Mouse (Mus musculus) spleen, adult 2 months (tissue): ENCODE results near the gene Smco1. TPM values are rescaled to one million over a fixed set of nuclear protein-coding genes. Genes with fewer than 3 reads are reported as not detected.

Source experiments
- DNase-seq, 2 experiments: peaks; one replicate each; pipeline versions ENCODE4 v3.0.0 to v3.0.0-alpha.2; 2012 to 2021; ENCODE audit warnings: low spot score in 2 of 2, low read depth in 1 of 2
- H3K27ac ChIP-seq: fragments of 200-500 bp; 2 replicates; pipeline ENCODE4 v1.5.1; 2012; ENCODE audit warnings: low read length, inconsistent platforms; ENCODE audit not compliant: insufficient read depth
- H3K27me3 ChIP-seq: fragments of 200-500 bp; 2 replicates; pipeline ENCODE4 v1.6.1; 2012; ENCODE audit warnings: mild to moderate bottlenecking, moderate library complexity, low read length, inconsistent platforms; ENCODE audit not compliant: control insufficient read depth, insufficient read depth
- H3K36me3 ChIP-seq: fragments of 200-500 bp; 2 replicates; pipeline ENCODE4 v1.6.1; 2012; ENCODE audit warnings: mild to moderate bottlenecking, low read length, inconsistent platforms; ENCODE audit not compliant: control insufficient read depth, insufficient read depth
- H3K4me1 ChIP-seq: fragments of 200-500 bp; 2 replicates; pipeline ENCODE4 v1.6.1; 2011; ENCODE audit warnings: inconsistent platforms; ENCODE audit not compliant: control insufficient read depth, insufficient read depth, insufficient read length
- H3K4me3 ChIP-seq: fragments of 200-500 bp; 2 replicates; pipeline ENCODE4 v1.5.1; 2011; ENCODE audit warnings: mild to moderate bottlenecking, inconsistent platforms; ENCODE audit not compliant: insufficient read depth, insufficient read length; ENCODE audit errors: extremely low read depth
- CTCF ChIP-seq: fragments of 200-500 bp; IDR thresholded peaks from 2 replicates; pipeline ENCODE4 v1.5.1; 2011; ENCODE audit warnings: mild to moderate bottlenecking, inconsistent platforms; ENCODE audit not compliant: insufficient read depth, insufficient read length, insufficient replicate concordance; ENCODE audit errors: extremely low read depth
- POLR2A ChIP-seq: fragments of 200-500 bp; IDR thresholded peaks from 2 replicates; pipeline ENCODE4 v1.6.1; 2011; ENCODE audit warnings: low read depth, low read length, inconsistent platforms
- WGBS: fragments of 180-500 bp; shearing (Covaris S2); methylation state at CpG from one replicate; pipeline ENCODE4 v1.1.7; 2018; 5-methylcytosine and 5-hydroxymethylcytosine counted together
- polyA plus RNA-seq: library from polyadenylated mRNA; depleted of rRNA; stranded (reverse); fragments of >200 nt; gene quantifications from 2 replicates; pipeline ENCODE4 v1.2.3, GENCODE M21; 2012; rRNA removed

Smco1 gene
- polyA plus RNA-seq, 1 experiment: not detected

- DNase-seq: no peak
- no peak overlapping the region for H3K4me3 ChIP-seq
- peaks cover 8% of the 10 kb centered on the region for H3K36me3 ChIP-seq
- no peak overlapping the region for H3K27ac ChIP-seq
- WGBS: over 99% methylated on average over 7 of the region's 7 CpGs
- no peak for TF ChIP-seq POLR2A
- TF ChIP-seq CTCF: no peak
- H3K27me3 ChIP-seq: no peaks in the 10 kb centered on the region
- H3K4me1 ChIP-seq: no peaks in the 10 kb centered on the region
Measured at GRCm38 (mm10) chr16:32303886-32304285, 32.6 kb downstream of the Smco1 start.

GRCm38 (mm10) chr16:32311970-32312369 lies 40.7 kb downstream of the Smco1 start:
- Histone ChIP-seq H3K4me1 (no peaks in the 10 kb centered on the region), H3K36me3 (no peaks in the 10 kb centered on the region), H3K4me3 (no peak overlapping the region), H3K27ac (no peak overlapping the region), H3K27me3 (no peaks in the 10 kb centered on the region)
- 83% methylated on average over 4 of the region's 4 CpGs for WGBS
- TF ChIP-seq POLR2A: no peak
- TF ChIP-seq CTCF: no peak
- no peak for DNase-seq

- 79% methylated on average over 5 of the region's 5 CpGs for WGBS
- no peaks in the 10 kb centered on the region for H3K36me3 ChIP-seq
- no peak overlapping the region for H3K4me3 ChIP-seq
- no peaks in the 10 kb centered on the region for H3K27me3 ChIP-seq
- TF ChIP-seq POLR2A (no peak), CTCF (no peak)
- DNase-seq: no peak
- no peaks in the 10 kb centered on the region for H3K4me1 ChIP-seq
- H3K27ac ChIP-seq: no peak overlapping the region
Measured at GRCm38 (mm10) chr16:32312386-32312785, 41.1 kb downstream of the Smco1 start.

- no peak for DNase-seq
- Histone ChIP-seq H3K36me3 (no peaks in the 10 kb centered on the region), H3K27me3 (no peaks in the 10 kb centered on the region), H3K4me1 (no peaks in the 10 kb centered on the region), H3K27ac (no peak overlapping the region), H3K4me3 (no peak overlapping the region)
- no peak for TF ChIP-seq CTCF
- 85% methylated on average over 4 of the region's 4 CpGs for WGBS
Measured at GRCm38 (mm10) chr16:32312859-32313258, 41.6 kb downstream of the Smco1 start.

- no peaks in the 10 kb centered on the region for H3K4me1 ChIP-seq
- no peak overlapping the region for H3K27ac ChIP-seq
- no peaks in the 10 kb centered on the region for H3K36me3 ChIP-seq
- H3K27me3 ChIP-seq: no peaks in the 10 kb centered on the region
- DNase-seq: no peak
- no peak for TF ChIP-seq CTCF
- TF ChIP-seq POLR2A: no peak
- no peak overlapping the region for H3K4me3 ChIP-seq
- WGBS: 80% methylated on average over 2 of the region's 2 CpGs
Measured at GRCm38 (mm10) chr16:32316601-32317000, 45.3 kb downstream of the Smco1 start.

GRCm38 (mm10) chr16:32323953-32324352 lies 52.7 kb downstream of the Smco1 start:
- Histone ChIP-seq H3K36me3 (no peaks in the 10 kb centered on the region), H3K4me3 (no peak overlapping the region), H3K4me1 (no peaks in the 10 kb centered on the region), H3K27me3 (no peaks in the 10 kb centered on the region), H3K27ac (no peak overlapping the region)
- no peak for DNase-seq
- no peak for TF ChIP-seq POLR2A
- TF ChIP-seq CTCF: no peak
- WGBS: 34% methylated on average over 7 of the region's 7 CpGs

Other genes with a start within 250 kb of the Smco1 start
- 16.8 and 18.8 TPM in 2 replicates for gene Pak2, start 192.1 kb upstream of the Smco1 start, polyA plus RNA-seq
- 18.1 and 22.7 TPM in 2 replicates for gene Pigx, start 171.7 kb upstream of the Smco1 start, polyA plus RNA-seq
- 4.2 and 4.7 TPM in 2 replicates for gene Cep19, start 171.7 kb upstream of the Smco1 start, polyA plus RNA-seq
- gene Nrros, start 105.9 kb upstream of the Smco1 start, polyA plus RNA-seq: 105 and 133 TPM in 2 replicates
- 0.85 and 1.5 TPM in 2 replicates for gene Bex6, start 91.6 kb upstream of the Smco1 start, polyA plus RNA-seq
- 2.8 and 3.1 TPM in 2 replicates for gene Fbxo45, start 24.3 kb upstream of the Smco1 start, polyA plus RNA-seq
- 2.3 TPM in 2 replicates for gene Wdr53, start 24.2 kb upstream of the Smco1 start, polyA plus RNA-seq
- 5.6 and 7.1 TPM in 2 replicates for gene Rnf168, start 6.0 kb downstream of the Smco1 start, polyA plus RNA-seq
- gene Ubxn7, start 60.8 kb downstream of the Smco1 start, polyA plus RNA-seq: 6.0 and 17.2 TPM in 2 replicates
- gene Tm4sf19, start 129.0 kb downstream of the Smco1 start, polyA plus RNA-seq: 0.58 and 0.70 TPM in 2 replicates
- gene Tctex1d2, start 148.2 kb downstream of the Smco1 start, polyA plus RNA-seq: 2.3 and 2.5 TPM in 2 replicates
- 13.1 and 15.9 TPM in 2 replicates for gene Pcyt1a, start 159.5 kb downstream of the Smco1 start, polyA plus RNA-seq
- gene Slc51a, start 216.4 kb downstream of the Smco1 start, polyA plus RNA-seq: not detected in 2 replicates
- not detected in 2 replicates for gene Zdhhc19, start 224.8 kb downstream of the Smco1 start, polyA plus RNA-seq